Mouse (Mus musculus) fat pad, adult 2 months (tissue): ENCODE results near the gene Asf1a.
"Not testable (repeated sequence)": the region's sequence is repeated elsewhere in the genome, so short reads cannot be mapped to it uniquely, and the experiment has no call there.

Experiments used
- DNase-seq: peaks from one replicate; pipeline ENCODE4 v3.0.0-alpha.2; 2011; ENCODE audit warnings: low read depth, low spot score; ENCODE audit errors: extremely low read depth

The Asf1a gene

GRCm38 (mm10) chr10:53596677-53597120 lies at the start of gene Asf1a:
Asf1a (plus strand) TSS chr10:53596757.
- peak; percentile 51 for DNase-seq

- no peak for DNase-seq
Observed at GRCm38 (mm10) chr10:53562001-53562400, 34.6 kb upstream of the Asf1a start.

DNA sequence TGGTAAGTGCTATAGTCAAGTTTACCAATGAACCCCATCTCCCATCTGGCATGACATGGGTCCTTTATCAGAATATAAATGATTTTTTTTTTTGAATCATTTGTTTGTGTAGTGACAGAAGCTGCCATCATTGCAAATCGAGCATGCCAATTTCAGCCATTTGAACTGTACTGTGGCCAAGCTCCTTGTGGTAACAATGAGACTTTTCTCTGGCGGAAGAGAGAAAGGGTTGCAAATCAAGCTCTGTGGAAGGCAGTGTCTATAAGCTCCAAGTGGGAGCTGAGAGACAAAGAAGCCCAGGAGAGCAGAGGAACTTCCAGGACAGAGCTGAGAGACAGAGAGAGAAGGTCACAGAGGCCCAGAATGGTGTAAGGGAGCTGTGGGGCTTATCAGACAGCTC lies 31.0 kb upstream of the Asf1a start:
- no peak for DNase-seq

DNA sequence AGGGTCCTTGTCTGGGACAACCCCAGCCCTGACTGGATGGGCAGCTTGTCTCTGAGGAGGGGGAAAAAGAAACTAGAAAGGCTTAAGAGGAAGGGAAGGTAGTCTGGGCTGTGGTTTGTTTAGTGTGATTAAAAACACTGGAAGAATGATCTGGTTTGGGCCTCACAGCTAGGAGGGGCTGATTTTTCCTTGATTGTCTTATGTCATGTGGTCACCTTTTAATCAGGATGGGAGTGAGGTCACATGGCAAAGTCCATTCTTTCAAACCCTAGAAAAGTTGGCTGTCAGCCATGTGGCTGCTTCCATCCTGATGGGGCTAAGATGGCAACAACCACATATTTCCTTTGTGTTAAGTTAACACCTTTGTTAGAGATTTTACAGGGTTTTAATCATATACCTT lies 28.0 kb upstream of the Asf1a start:
- no peak for DNase-seq

DNA sequence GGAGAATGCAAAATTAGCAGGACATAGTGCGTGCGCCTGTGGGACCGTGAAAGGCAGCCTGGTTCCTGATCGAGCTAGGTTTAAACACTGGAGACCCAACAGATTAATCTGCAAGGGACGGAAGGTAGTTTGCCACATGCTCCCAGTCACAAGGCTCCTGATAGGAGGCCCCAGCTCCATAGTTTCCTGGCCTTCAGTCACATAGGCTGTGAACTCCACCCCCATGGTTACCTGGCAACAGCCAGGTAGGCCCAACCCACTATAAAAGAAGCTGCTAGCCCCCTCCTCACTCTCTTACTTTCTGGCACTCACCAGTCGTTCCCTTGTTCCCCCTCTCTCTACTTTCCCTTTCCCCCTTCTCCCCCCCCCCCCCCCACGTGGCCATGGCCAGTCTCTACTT lies 16.4 kb upstream of the Asf1a start:
- DNase-seq = no peak

- no peak for DNase-seq
Observed at GRCm38 (mm10) chr10:53580621-53581081, 15.9 kb upstream of the Asf1a start.

- no peak for DNase-seq
Observed at GRCm38 (mm10) chr10:53581087-53581486, 15.5 kb upstream of the Asf1a start.

- no peak for DNase-seq
Observed at GRCm38 (mm10) chr10:53585777-53586176, 10.8 kb upstream of the Asf1a start.

GRCm38 (mm10) chr10:53595744-53596676 lies 547 bp upstream of the Asf1a start:
- no peak for DNase-seq

DNA sequence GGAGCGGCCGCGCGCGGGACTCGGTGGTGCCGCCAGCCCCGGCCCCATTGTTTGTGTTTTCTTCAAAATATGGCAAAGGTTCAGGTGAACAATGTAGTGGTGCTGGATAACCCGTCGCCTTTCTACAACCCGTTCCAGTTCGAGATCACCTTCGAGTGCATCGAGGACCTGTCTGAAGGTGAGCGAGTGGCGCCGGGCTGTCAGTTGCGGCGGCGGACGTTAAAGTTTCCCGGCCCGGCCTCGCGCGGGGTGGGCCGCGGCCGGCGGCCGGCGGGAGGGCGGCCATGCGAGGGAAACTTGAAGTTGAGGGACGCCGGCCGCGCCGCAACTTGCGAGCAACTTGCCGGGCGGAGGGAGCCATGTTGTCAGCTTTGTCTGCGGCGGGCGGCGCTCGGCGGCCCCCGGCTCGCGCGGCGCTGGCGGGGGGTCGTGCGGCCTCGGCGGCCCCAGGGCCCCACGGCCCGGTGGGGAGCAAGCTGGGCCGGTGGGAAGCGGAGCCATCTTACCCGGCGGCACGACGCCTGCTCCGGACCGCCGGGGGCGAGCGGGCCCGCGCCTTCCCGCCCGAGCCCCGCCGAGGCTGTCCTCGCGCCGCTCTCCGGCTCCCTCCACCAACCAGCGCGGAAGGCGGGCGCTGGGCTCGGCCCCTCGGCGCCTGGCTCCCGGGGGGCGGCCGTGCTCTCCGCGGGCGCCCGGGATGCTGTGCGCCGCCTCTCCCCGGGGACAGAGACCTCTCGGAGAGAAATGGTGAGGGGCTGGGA lies 744 bp downstream of the Asf1a start:
- DNase-seq = no peak

DNA sequence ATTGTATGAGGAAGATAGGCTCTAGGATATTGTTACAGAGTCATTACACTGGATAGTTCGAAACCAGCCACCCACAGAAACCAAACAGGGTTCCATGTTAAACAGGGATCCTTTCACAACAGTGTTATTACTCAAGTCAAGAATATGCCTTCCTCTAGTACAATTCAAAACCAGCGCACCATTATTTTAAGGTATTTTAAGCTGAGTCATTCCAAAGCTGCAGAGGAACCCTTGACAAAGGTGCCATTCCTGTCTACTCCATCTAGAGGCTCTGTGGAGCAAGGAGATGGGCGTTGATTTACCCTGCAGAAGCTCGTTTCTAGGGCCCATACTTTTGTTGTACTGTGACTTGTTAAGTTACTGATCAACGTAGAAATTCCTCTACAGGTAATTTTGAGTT lies 2.3 kb downstream of the Asf1a start:
- DNase-seq = no peak

GRCm38 (mm10) chr10:53605328-53605727 lies 8.8 kb downstream of the Asf1a start:
- DNase-seq = no peak

DNA sequence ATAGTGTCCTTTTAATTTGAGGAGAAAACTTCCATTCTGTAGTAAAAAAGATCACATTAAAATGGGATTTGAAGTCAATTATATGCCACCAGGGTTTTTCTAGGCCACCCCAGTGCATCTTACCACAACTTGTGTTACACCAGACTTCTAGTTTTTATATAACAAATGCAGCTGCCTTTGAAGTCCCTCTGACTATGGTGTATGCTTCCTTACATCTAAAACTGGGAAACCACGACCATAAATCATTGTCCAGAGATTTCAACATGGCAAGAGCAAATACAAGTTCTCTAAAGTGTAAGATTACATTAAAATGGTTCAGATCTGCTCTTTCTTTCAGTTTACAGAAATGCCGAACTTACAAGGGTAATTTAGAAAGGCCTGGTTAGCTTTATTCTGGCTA lies 11.7 kb downstream of the Asf1a start:
- no peak for DNase-seq

GRCm38 (mm10) chr10:53612172-53612571 lies 15.6 kb downstream of the Asf1a start:
- no peak for DNase-seq

- no peak for DNase-seq
Observed at GRCm38 (mm10) chr10:53613955-53614354, 17.4 kb downstream of the Asf1a start.

- DNase-seq = no peak
Observed at GRCm38 (mm10) chr10:53615850-53616616, 19.5 kb downstream of the Asf1a start.

GRCm38 (mm10) chr10:53629247-53629917 lies 32.8 kb downstream of the Asf1a start:
- DNase-seq = no peak

DNA sequence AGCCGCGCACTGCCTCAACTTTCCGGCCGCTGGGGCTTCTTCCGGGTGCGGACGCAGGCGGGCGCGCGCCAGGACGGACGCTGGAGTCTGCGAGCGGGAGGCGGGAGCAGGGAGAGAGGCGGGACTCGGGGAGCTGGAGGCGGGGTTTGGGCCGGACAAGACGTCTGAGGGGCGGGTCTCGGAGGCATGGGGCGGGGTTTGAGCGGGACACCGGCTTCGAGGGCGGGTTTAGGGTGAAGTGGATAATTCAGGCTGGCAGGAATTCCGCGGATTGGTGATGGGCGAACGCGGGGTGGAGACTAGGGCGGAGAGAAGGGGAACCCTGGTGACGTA lies 33.3 kb downstream of the Asf1a start:
- peak; percentile 75 for DNase-seq

DNA sequence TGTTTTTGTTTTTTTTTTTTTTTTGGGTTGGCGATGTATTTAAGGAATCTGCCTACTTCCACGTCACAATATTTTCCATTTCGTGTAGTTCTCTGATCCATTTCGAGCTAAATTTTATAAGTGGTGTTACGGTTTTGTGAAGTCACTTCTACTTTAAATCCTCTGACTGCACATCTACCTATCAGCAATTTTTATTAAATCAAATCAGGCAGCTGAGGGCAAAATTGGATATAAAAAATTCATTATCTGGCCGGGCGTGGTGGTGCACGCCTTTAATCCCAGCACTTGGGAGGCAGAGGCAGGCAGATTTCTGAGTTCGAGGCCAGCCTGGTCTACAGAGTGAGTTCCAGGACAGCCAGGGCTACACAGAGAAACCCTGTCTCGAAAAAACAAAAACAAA lies 33.8 kb downstream of the Asf1a start, which contains the start of gene Mcm9:
Mcm9 (minus strand) TSS at position 101 of the 400 bp plus-strand sequence.
- not testable (repeated sequence) for DNase-seq

DNA sequence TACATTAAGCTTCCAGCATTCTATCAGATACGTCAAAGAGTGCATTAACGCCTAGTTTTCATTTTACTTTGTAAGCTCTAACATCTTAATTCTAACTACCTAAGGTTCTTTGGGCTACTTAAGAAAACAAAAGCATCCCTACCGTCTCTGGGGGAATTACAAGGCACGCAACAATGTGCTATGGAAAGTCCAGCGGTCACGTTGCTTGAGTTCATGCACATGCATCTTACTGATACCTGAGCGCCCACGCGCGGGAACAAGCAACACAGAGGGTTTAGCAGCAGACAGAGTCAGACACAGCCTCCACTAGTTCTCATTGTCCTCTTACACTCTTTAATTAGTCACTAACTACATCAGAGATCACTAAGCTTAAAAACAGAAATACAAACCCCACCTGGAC lies 37.6 kb downstream of the Asf1a start:
- no peak for DNase-seq
